Mouse (Mus musculus) erythroblast, embryonic 14.5 days (primary cell): ENCODE measurements around the gene Fcer2a. TPM values are rescaled to one million over a fixed set of nuclear protein-coding genes. Genes with fewer than 3 reads are reported as not detected.

Experiments
- H3K27me3 ChIP-seq: 2 replicates; pipeline ENCODE4 v1.6.1; 2012; ENCODE audit warnings: inconsistent platforms; ENCODE audit not compliant: control insufficient read depth
- H3K36me3 ChIP-seq: 2 replicates; pipeline ENCODE4 v1.6.1; 2012; ENCODE audit warnings: mild to moderate bottlenecking, inconsistent platforms; ENCODE audit not compliant: control insufficient read depth
- H3K4me1 ChIP-seq: 2 replicates; pipeline ENCODE4 v1.6.1; 2012; ENCODE audit warnings: inconsistent platforms; ENCODE audit not compliant: control insufficient read depth
- H3K4me3 ChIP-seq: replicated peaks from 2 replicates; pipeline ENCODE3; 2012; ENCODE audit warnings: moderate library complexity, mild to moderate bottlenecking, inconsistent platforms
- H3K9me3 ChIP-seq: 2 replicates; pipeline ENCODE4 v1.6.1; 2012; ENCODE audit warnings: low read length, inconsistent platforms, mixed read lengths; ENCODE audit not compliant: control insufficient read depth
- GATA1 ChIP-seq: IDR thresholded peaks from 2 replicates; pipeline ENCODE4 v1.6.1; 2012; ENCODE audit warnings: low read length, inconsistent platforms, mixed read lengths
- TAL1 ChIP-seq: IDR thresholded peaks from 3 replicates; pipeline ENCODE4 v1.6.1; 2012; ENCODE audit warnings: low read length, inconsistent platforms, mixed read lengths
- polyA plus RNA-seq: library from polyadenylated mRNA; stranded (reverse); fragments of >175 nt; gene quantifications from 2 replicates; pipeline ENCODE4 v1.2.3, GENCODE M21; 2012

Gene Fcer2a
- polyA plus RNA-seq, 1 experiment = not detected

- no peak for TF ChIP-seq GATA1
- no peak for TF ChIP-seq TAL1
- H3K4me1 ChIP-seq = no peaks in the 10 kb centered on the region
- H3K9me3 ChIP-seq = no peaks in the 10 kb centered on the region
- H3K36me3 ChIP-seq = no peaks in the 10 kb centered on the region
- no peak overlapping the region for H3K4me3 ChIP-seq
- no peaks in the 10 kb centered on the region; the same call in 1 of the 2 replicates for H3K27me3 ChIP-seq
Measured at GRCm38 (mm10) chr8:3707611-3708010, 13.6 kb upstream of the Fcer2a start.

- no peaks in the 10 kb centered on the region for H3K36me3 ChIP-seq
- TF ChIP-seq GATA1 = no peak
- no peak for TF ChIP-seq TAL1
- H3K9me3 ChIP-seq = no peaks in the 10 kb centered on the region
- no peaks in the 10 kb centered on the region; the same call in 1 of the 2 replicates for H3K27me3 ChIP-seq
- no peaks in the 10 kb centered on the region for H3K4me1 ChIP-seq
- H3K4me3 ChIP-seq = no peak overlapping the region
Measured at GRCm38 (mm10) chr8:3705711-3706110, 11.7 kb upstream of the Fcer2a start.

GRCm38 (mm10) chr8:3701491-3701890 lies 7.5 kb upstream of the Fcer2a start:
- no peaks in the 10 kb centered on the region for H3K36me3 ChIP-seq
- TF ChIP-seq GATA1 = no peak
- no peak for TF ChIP-seq TAL1
- no peaks in the 10 kb centered on the region for H3K9me3 ChIP-seq
- no peak overlapping the region for H3K4me3 ChIP-seq
- no peaks in the 10 kb centered on the region for H3K27me3 ChIP-seq
- H3K4me1 ChIP-seq = no peaks in the 10 kb centered on the region

GRCm38 (mm10) chr8:3690774-3691173 lies 3.2 kb downstream of the Fcer2a start:
- TF ChIP-seq TAL1 = no peak
- TF ChIP-seq GATA1 = no peak
- no peak overlapping the region for H3K4me3 ChIP-seq
- no peaks in the 10 kb centered on the region for H3K36me3 ChIP-seq
- no peaks in the 10 kb centered on the region for H3K27me3 ChIP-seq
- H3K9me3 ChIP-seq = peaks cover 2% of the 10 kb centered on the region; the same call in 1 of the 2 replicates
- H3K4me1 ChIP-seq = no peaks in the 10 kb centered on the region

GRCm38 (mm10) chr8:3687537-3687936 lies 6.4 kb downstream of the Fcer2a start:
- no peaks in the 10 kb centered on the region for H3K27me3 ChIP-seq
- H3K4me1 ChIP-seq = no peaks in the 10 kb centered on the region
- H3K9me3 ChIP-seq = peaks cover 2% of the 10 kb centered on the region; the same call in 1 of the 2 replicates
- H3K4me3 ChIP-seq = no peak overlapping the region
- TF ChIP-seq GATA1 (no peak), TAL1 (no peak)
- no peaks in the 10 kb centered on the region; the same call in 1 of the 2 replicates for H3K36me3 ChIP-seq

GRCm38 (mm10) chr8:3685422-3685821 lies 8.6 kb downstream of the Fcer2a start:
- Histone ChIP-seq H3K27me3 (no peaks in the 10 kb centered on the region), H3K4me1 (no peaks in the 10 kb centered on the region), H3K36me3 (peaks cover 12% of the 10 kb centered on the region), H3K4me3 (no peak overlapping the region), H3K9me3 (no peaks in the 10 kb centered on the region)
- TF ChIP-seq GATA1 (no peak), TAL1 (no peak)

GRCm38 (mm10) chr8:3684530-3684929 lies 9.4 kb downstream of the Fcer2a start:
- H3K36me3 ChIP-seq = peaks cover 19% of the 10 kb centered on the region
- H3K4me1 ChIP-seq = no peaks in the 10 kb centered on the region
- TF ChIP-seq TAL1 (no peak), GATA1 (no peak)
- no peak overlapping the region for H3K4me3 ChIP-seq
- no peaks in the 10 kb centered on the region for H3K9me3 ChIP-seq
- no peaks in the 10 kb centered on the region for H3K27me3 ChIP-seq

GRCm38 (mm10) chr8:3683408-3684176 lies 10.4 kb downstream of the Fcer2a start:
- TF ChIP-seq GATA1 (no peak), TAL1 (no peak)
- H3K4me1 ChIP-seq = peaks cover 6% of the 10 kb centered on the region; the same call in 1 of the 2 replicates
- peaks cover 29% of the 10 kb centered on the region for H3K36me3 ChIP-seq
- no peaks in the 10 kb centered on the region for H3K27me3 ChIP-seq
- peaks cover 6% of the 10 kb centered on the region for H3K9me3 ChIP-seq
- no peak overlapping the region for H3K4me3 ChIP-seq

- Histone ChIP-seq H3K36me3 (peaks cover 30% of the 10 kb centered on the region), H3K27me3 (no peaks in the 10 kb centered on the region)
Measured at GRCm38 (mm10) chr8:3682435-3682834, 11.5 kb downstream of the Fcer2a start.

GRCm38 (mm10) chr8:3679656-3680055 lies 14.3 kb downstream of the Fcer2a start:
- H3K4me3 ChIP-seq = no peak overlapping the region
- H3K4me1 ChIP-seq = peaks cover 26% of the 10 kb centered on the region
- H3K27me3 ChIP-seq = no peaks in the 10 kb centered on the region
- H3K36me3 ChIP-seq = peaks cover 30% of the 10 kb centered on the region
- peaks cover 6% of the 10 kb centered on the region for H3K9me3 ChIP-seq
- no peak for TF ChIP-seq TAL1
- TF ChIP-seq GATA1 = no peak

More at GRCm38 (mm10) chr8:3682435-3682834, 11.5 kb downstream of the Fcer2a start:
- no peak for TF ChIP-seq GATA1
- no peak for TF ChIP-seq TAL1
- Histone ChIP-seq H3K4me1 (peaks cover 12% of the 10 kb centered on the region), H3K9me3 (peaks cover 6% of the 10 kb centered on the region), H3K4me3 (no peak overlapping the region)
